Mouse (Mus musculus): ENCODE results near the gene Pkn2. TPM values are rescaled to one million over a fixed set of nuclear protein-coding genes. Genes with fewer than 3 reads are reported as not detected.

Gene Pkn2
- polyA plus RNA-seq, 2 experiments = 22.6 to 45.5 TPM

GRCm38 (mm10) chr3:142817506-142817905 lies 64.3 kb downstream of the Pkn2 start:
- Histone ChIP-seq H3K9ac (ENCODE audit: low read depth, low read length, severe bottlenecking) (no peak overlapping the region), H3K27ac (replicated peaks; ENCODE audit: low read depth, low read length) (no peak overlapping the region), H3K36me3 (ENCODE audit: control insufficient read depth, insufficient read depth, low read length) (peaks cover 42% of the 10 kb centered on the region), H3K4me3 (replicated peaks; ENCODE audit: low read length) (no peak overlapping the region), H3K4me1 (ENCODE audit: control insufficient read depth, insufficient read depth, low read length) (no peaks in the 10 kb centered on the region), H3K27me3 (ENCODE audit: control insufficient read depth, insufficient read depth, low read length) (no peaks in the 10 kb centered on the region), H3K4me2 (replicated peaks; ENCODE audit: low read depth, low read length, severe bottlenecking) (no peak overlapping the region), H3K9me3 (ENCODE audit: control insufficient read depth, low read length) (no peaks in the 10 kb centered on the region)
- 96% methylated on average over 3 of the region's 3 CpGs for WGBS
- ATAC-seq (ENCODE audit: low FRiP score, low read depth) = no peak
- no peak for DNase-seq (ENCODE audit: low spot score)
- no peak for TF ChIP-seq POLR2A (IDR thresholded peaks at IDR 0.05; ENCODE audit: borderline replicate concordance, extremely low read depth, insufficient read depth, insufficient read length)

GRCm38 (mm10) chr3:142811582-142811981 lies 70.2 kb downstream of the Pkn2 start:
- Histone ChIP-seq H3K9me3 (ENCODE audit: control insufficient read depth, low read length) (no peaks in the 10 kb centered on the region), H3K27ac (replicated peaks; ENCODE audit: low read depth, low read length) (no peak overlapping the region), H3K4me1 (ENCODE audit: control insufficient read depth, insufficient read depth, low read length) (no peaks in the 10 kb centered on the region), H3K36me3 (ENCODE audit: control insufficient read depth, insufficient read depth, low read length) (peaks cover 50% of the 10 kb centered on the region), H3K27me3 (ENCODE audit: control insufficient read depth, insufficient read depth, low read length) (no peaks in the 10 kb centered on the region), H3K9ac (ENCODE audit: low read depth, low read length, severe bottlenecking) (no peak overlapping the region), H3K4me3 (replicated peaks; ENCODE audit: low read length) (no peak overlapping the region), H3K4me2 (replicated peaks; ENCODE audit: low read depth, low read length, severe bottlenecking) (no peak overlapping the region)
- ATAC-seq (ENCODE audit: low FRiP score, low read depth) (no peak), DNase-seq (ENCODE audit: low spot score) (no peak)
- 95% methylated on average over 3 of the region's 3 CpGs for WGBS
- no peak for TF ChIP-seq POLR2A (IDR thresholded peaks at IDR 0.05; ENCODE audit: borderline replicate concordance, extremely low read depth, insufficient read depth, insufficient read length)

- WGBS = 92% methylated on average over 3 of the region's 3 CpGs
- Histone ChIP-seq H3K27me3 (ENCODE audit: control insufficient read depth, insufficient read depth, low read length) (no peaks in the 10 kb centered on the region), H3K4me3 (replicated peaks; ENCODE audit: low read length) (no peak overlapping the region), H3K36me3 (ENCODE audit: control insufficient read depth, insufficient read depth, low read length) (peaks cover 70% of the 10 kb centered on the region), H3K4me1 (ENCODE audit: control insufficient read depth, insufficient read depth, low read length) (no peaks in the 10 kb centered on the region), H3K27ac (replicated peaks; ENCODE audit: low read depth, low read length) (no peak overlapping the region), H3K9me3 (ENCODE audit: control insufficient read depth, low read length) (no peaks in the 10 kb centered on the region), H3K9ac (ENCODE audit: low read depth, low read length, severe bottlenecking) (no peak overlapping the region), H3K4me2 (replicated peaks; ENCODE audit: low read depth, low read length, severe bottlenecking) (no peak overlapping the region)
- no peak for DNase-seq (ENCODE audit: low spot score)
- no peak for TF ChIP-seq POLR2A (IDR thresholded peaks at IDR 0.05; ENCODE audit: borderline replicate concordance, extremely low read depth, insufficient read depth, insufficient read length)
- no peak for ATAC-seq (ENCODE audit: low FRiP score, low read depth)
Observed at GRCm38 (mm10) chr3:142795587-142795986, 86.2 kb downstream of the Pkn2 start.

GRCm38 (mm10) chr3:142786423-142787072 lies 95.3 kb downstream of the Pkn2 start:
- TF ChIP-seq POLR2A (IDR thresholded peaks at IDR 0.05; ENCODE audit: borderline replicate concordance, extremely low read depth, insufficient read depth, insufficient read length) = no peak
- Histone ChIP-seq H3K9me3 (ENCODE audit: control insufficient read depth, low read length) (no peaks in the 10 kb centered on the region), H3K4me3 (replicated peaks; ENCODE audit: low read length) (no peak overlapping the region), H3K36me3 (ENCODE audit: control insufficient read depth, insufficient read depth, low read length) (peaks cover 51% of the 10 kb centered on the region), H3K4me1 (ENCODE audit: control insufficient read depth, insufficient read depth, low read length) (no peaks in the 10 kb centered on the region), H3K9ac (ENCODE audit: low read depth, low read length, severe bottlenecking) (no peak overlapping the region), H3K27me3 (ENCODE audit: control insufficient read depth, insufficient read depth, low read length) (no peaks in the 10 kb centered on the region), H3K27ac (replicated peaks; ENCODE audit: low read depth, low read length) (no peak overlapping the region), H3K4me2 (replicated peaks; ENCODE audit: low read depth, low read length, severe bottlenecking) (no peak overlapping the region)
- no peak for DNase-seq (ENCODE audit: low spot score)
- ATAC-seq (ENCODE audit: low FRiP score, low read depth) = no peak
- 36% methylated on average over 2 of the region's 2 CpGs for WGBS

- Histone ChIP-seq H3K27ac (replicated peaks; ENCODE audit: low read depth, low read length) (no peak overlapping the region), H3K36me3 (ENCODE audit: control insufficient read depth, insufficient read depth, low read length) (peaks cover 69% of the 10 kb centered on the region), H3K9ac (ENCODE audit: low read depth, low read length, severe bottlenecking) (no peak overlapping the region), H3K9me3 (ENCODE audit: control insufficient read depth, low read length) (no peaks in the 10 kb centered on the region), H3K4me2 (replicated peaks; ENCODE audit: low read depth, low read length, severe bottlenecking) (no peak overlapping the region), H3K4me3 (replicated peaks; ENCODE audit: low read length) (no peak overlapping the region), H3K4me1 (ENCODE audit: control insufficient read depth, insufficient read depth, low read length) (no peaks in the 10 kb centered on the region), H3K27me3 (ENCODE audit: control insufficient read depth, insufficient read depth, low read length) (no peaks in the 10 kb centered on the region)
- 87% methylated on average over 3 of the region's 3 CpGs for WGBS
- DNase-seq (ENCODE audit: low spot score) (no peak), ATAC-seq (ENCODE audit: low FRiP score, low read depth) (no peak)
- TF ChIP-seq POLR2A (IDR thresholded peaks at IDR 0.05; ENCODE audit: borderline replicate concordance, extremely low read depth, insufficient read depth, insufficient read length) = no peak
Observed at GRCm38 (mm10) chr3:142777227-142777626, 104.6 kb downstream of the Pkn2 start.
